ENCODE assay signal across 21 mouse cellular contexts in the genomic region with DNA sequence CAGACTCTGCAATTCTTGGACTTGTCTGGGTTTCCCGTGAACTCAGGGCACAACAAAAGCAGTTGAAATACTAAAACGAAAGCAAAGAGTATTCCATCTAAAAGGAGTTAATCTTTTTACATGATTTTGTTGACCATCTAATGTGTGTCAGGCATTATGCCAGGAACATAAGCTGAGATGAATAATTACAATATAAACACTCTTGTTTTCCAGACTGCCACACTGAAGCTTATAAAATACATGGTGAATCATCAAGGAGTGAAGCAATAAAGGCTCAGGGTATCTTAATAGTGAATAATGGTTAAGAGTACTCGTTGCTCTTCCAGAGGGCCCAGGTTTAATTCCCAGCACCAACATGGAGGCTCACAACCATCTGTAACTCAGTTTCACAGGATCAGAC. TPM values are rescaled to one million over a fixed set of nuclear protein-coding genes. Genes with fewer than 3 reads are reported as not detected.
DNase-seq lines count a peak whose midpoint lies in the region; ATAC-seq and TF ChIP-seq lines count a peak whose summit lies in the region.
"Had no signal": no experiment of that assay in that cellular context is flagged by ENCODE, and none has a peak within 500 bp of the region (broad histone marks: within the 10 kb centered on the region; RNA-seq: fewer than 3 reads in every experiment).

No protein-coding gene starts in this region.

- 0 out of 2 replicates have a peak overlapping the region, but pooled peaks have one; percentile 20 for H3K27ac ChIP-seq in kidney, postnatal 0 days
- peak overlapping the region; percentile 58 for H3K27ac ChIP-seq in stomach, embryonic 16.5 days (ENCODE audit: low read length)
- H3K27ac ChIP-seq: embryonic facial prominence, embryonic 10.5 days; forebrain, embryonic 10.5 days; heart, embryonic 15.5 days; hindbrain, embryonic 14.5 days had no signal

- no peaks in the 10 kb centered on the region for H3K9me3 ChIP-seq in kidney, postnatal 0 days (replicated peaks; ENCODE audit: low read length)
- H3K9me3 ChIP-seq in stomach, embryonic 16.5 days (replicated peaks; ENCODE audit: control insufficient read depth, low read length), result peaks cover 4% of the 10 kb centered on the region; the same call in 1 of the 2 replicates
- H3K9me3 ChIP-seq: heart, embryonic 15.5 days had no signal

- WGBS in kidney, postnatal 0 days, result 51% methylated on average over 3 of the region's 3 CpGs
- WGBS in stomach, embryonic 16.5 days, result 30% methylated on average over 3 of the region's 3 CpGs

- no peaks in the 10 kb centered on the region for H3K36me3 ChIP-seq in kidney, postnatal 0 days (ENCODE audit: insufficient read depth, low read length)
- H3K36me3 ChIP-seq in stomach, embryonic 16.5 days (ENCODE audit: control insufficient read depth, insufficient read depth, low read length), result no peaks in the 10 kb centered on the region
- H3K36me3 ChIP-seq: embryonic facial prominence, embryonic 10.5 days; forebrain, embryonic 10.5 days; heart, embryonic 15.5 days had no signal

- DNase-seq in kidney, postnatal 0 days (ENCODE audit: low spot score), result peak; percentile 51
- DNase-seq in kidney, postnatal 4 days, result no peak
- DNase-seq in 416B (ENCODE audit: low read depth), result peak; percentile 10
- DNase-seq in Patski (ENCODE audit: low read depth, low spot score), result peak; percentile 43
- no peak for DNase-seq in cerebellum, postnatal 4 days (ENCODE audit: low spot score in 2 of 2)
- DNase-seq in right cerebral cortex, postnatal 14 days, result no peak
- DNase-seq: adrenal gland, adult 8-10 months; B cell, adult 2 months; cerebellum, adult 11 months; cerebellum, adult 9-11 months; cerebellum, postnatal 36 days; heart, adult 18-20 months; heart, postnatal 14 days had no signal

- POLR2A ChIA-PET in Patski (lab: Charles Lee), result no interaction called here

- H3K4me3 ChIP-seq in kidney, postnatal 0 days (replicated peaks; ENCODE audit: low read depth, low read length), result no peak overlapping the region
- H3K4me3 ChIP-seq in stomach, embryonic 16.5 days (replicated peaks; ENCODE audit: low read length), result no peak overlapping the region
- H3K4me3 ChIP-seq: embryonic facial prominence, embryonic 10.5 days; forebrain, embryonic 10.5 days; heart, embryonic 15.5 days had no signal

- in situ Hi-C loops in Patski (cut with MboI; ENCODE audit: low pct_unique_long_range_greater_than_20kb), result loop anchor here (10.0 kb wide), 1 partner anchor 276 kb away; no protein-coding TSS in a partner anchor

- ATAC-seq in kidney, postnatal 0 days (replicated peaks; ENCODE audit: low FRiP score, low read depth), result no peak
- ATAC-seq in Patski, result no peak
- ATAC-seq in stomach, embryonic 16.5 days (ENCODE audit: insufficient read depth, low FRiP score), result no peak
- ATAC-seq: forebrain, embryonic 14.5 days; intestine, postnatal 0 days had no signal

- no peaks in the 10 kb centered on the region for H3K4me1 ChIP-seq in kidney, postnatal 0 days (replicated peaks; ENCODE audit: insufficient read depth, low read length)
- peaks cover 13% of the 10 kb centered on the region for H3K4me1 ChIP-seq in stomach, embryonic 16.5 days (ENCODE audit: control insufficient read depth, insufficient read depth, low read length)
- H3K4me1 ChIP-seq: forebrain, embryonic 10.5 days; heart, embryonic 15.5 days had no signal

- no peak for TF ChIP-seq CTCF in kidney, postnatal 0 days (IDR thresholded peaks at IDR 0.05; ENCODE audit: low read depth)
- no peak for TF ChIP-seq CTCF in Patski (IDR thresholded peaks at IDR 0.05)

- H3K27me3 ChIP-seq in kidney, postnatal 0 days (ENCODE audit: insufficient read depth, low read length), result no peaks in the 10 kb centered on the region
- no peaks in the 10 kb centered on the region for H3K27me3 ChIP-seq in Patski
- H3K27me3 ChIP-seq in stomach, embryonic 16.5 days (ENCODE audit: control insufficient read depth, insufficient read depth, low read length), result no peaks in the 10 kb centered on the region
- H3K27me3 ChIP-seq: heart, embryonic 15.5 days had no signal

- no peak overlapping the region for H3K9ac ChIP-seq in kidney, postnatal 0 days (ENCODE audit: low read depth, low read length)
- no peak overlapping the region for H3K9ac ChIP-seq in stomach, embryonic 16.5 days (ENCODE audit: low read length)
- H3K9ac ChIP-seq: heart, embryonic 15.5 days; hindbrain, embryonic 14.5 days had no signal

- H3K4me2 ChIP-seq in kidney, postnatal 0 days (ENCODE audit: low read length), result no peak overlapping the region
- no peak overlapping the region for H3K4me2 ChIP-seq in stomach, embryonic 16.5 days (ENCODE audit: low read depth, low read length)
- H3K4me2 ChIP-seq: heart, embryonic 11.5 days; heart, embryonic 15.5 days; hindbrain, embryonic 14.5 days had no signal

- CTCF ChIA-PET in Patski (lab: Charles Lee), result interaction anchor here (2.4 kb wide), 1 partner anchor 126 kb away, joined by 6 read pairs; no protein-coding TSS in a partner anchor

RNA-seq across cellular contexts. Expression of gene Rhobtb1, which starts 29.8 kb away (rescaled TPM):
- 23.3 and 24.6 TPM in 2 replicates for polyA plus RNA-seq in kidney, postnatal 0 days (2015; fragmentation: Nextera tagmentation; extraction: Ambion mirVana)
- polyA plus RNA-seq in Patski (2021), result 6.2 TPM
- 28.1 and 33.2 TPM in 2 replicates for polyA plus RNA-seq in stomach, embryonic 16.5 days (2015; fragmentation: Nextera tagmentation; extraction: Ambion mirVana)

RNA-seq across cellular contexts. Expression of gene A930033H14Rik, which starts 31.9 kb away (rescaled TPM):
- 2.3 and 2.9 TPM in 2 replicates for polyA plus RNA-seq in kidney, postnatal 0 days (2015; fragmentation: Nextera tagmentation; extraction: Ambion mirVana)
- 6.8 TPM for polyA plus RNA-seq in Patski (2021)
- 1.8 and 2.0 TPM in 2 replicates for polyA plus RNA-seq in stomach, embryonic 16.5 days (2015; fragmentation: Nextera tagmentation; extraction: Ambion mirVana)

Comparison
In these comparisons a context has a peak if more than half of its experiments do, and no peak if none do; other contexts are left out.
1. DNase-seq: peak in kidney, postnatal 0 days (single experiment), 416B (single experiment) and Patski (single experiment); none in kidney, postnatal 4 days (0 of 2), cerebellum, postnatal 4 days (0 of 2) and right cerebral cortex, postnatal 14 days (single experiment).